Mouse (Mus musculus) ES-Bruce4 (cell line): Measurements from ENCODE around the gene Lpin1. TPM values are rescaled to one million over a fixed set of nuclear protein-coding genes. Genes with fewer than 3 reads are reported as not detected.

Source experiments
- H3K27ac ChIP-seq: 2 replicates; pipeline ENCODE4 v1.5.1; 2012; ENCODE audit warnings: low read length, inconsistent platforms; ENCODE audit not compliant: insufficient read depth
- H3K27me3 ChIP-seq: 2 replicates; pipeline ENCODE4 v1.6.1; 2012; ENCODE audit warnings: mild to moderate bottlenecking, low read length, inconsistent platforms; ENCODE audit not compliant: control insufficient read depth, poor library complexity, insufficient read depth, severe bottlenecking
- H3K36me3 ChIP-seq: 2 replicates; pipeline ENCODE4 v1.6.1; 2012; ENCODE audit warnings: inconsistent platforms, mild to moderate bottlenecking, low read length, moderate library complexity; ENCODE audit not compliant: control insufficient read depth, poor library complexity, insufficient read depth, severe bottlenecking
- H3K4me1 ChIP-seq: one replicate; pipeline ENCODE4 v1.8.1; 2011; ENCODE audit warnings: low read length; ENCODE audit not compliant: control insufficient read depth, insufficient read depth
- H3K4me3 ChIP-seq: 2 replicates; pipeline ENCODE4 v1.5.1; 2011; ENCODE audit warnings: low read depth, mild to moderate bottlenecking, low read length
- H3K9ac ChIP-seq: 2 replicates; pipeline ENCODE4 v1.6.1; 2012; ENCODE audit warnings: low read depth, mild to moderate bottlenecking, inconsistent platforms; ENCODE audit not compliant: poor library complexity, severe bottlenecking
- H3K9me3 ChIP-seq: replicated peaks from 2 replicates; pipeline ENCODE4 v1.6.1; 2012; ENCODE audit warnings: mild to moderate bottlenecking, low read length, inconsistent platforms; ENCODE audit not compliant: control insufficient read depth, poor library complexity, insufficient read depth, severe bottlenecking
- CTCF ChIP-seq: IDR thresholded peaks from one replicate; pipeline ENCODE4 v1.8.1; 2011; ENCODE audit warnings: low read depth, low read length
- EP300 ChIP-seq: IDR thresholded peaks from 2 replicates; pipeline ENCODE4 v1.6.1; 2011; ENCODE audit warnings: low read depth, low read length; ENCODE audit not compliant: insufficient read depth
- POLR2A ChIP-seq: IDR thresholded peaks from one replicate; pipeline ENCODE4 v1.8.1; 2011; ENCODE audit warnings: low read length; ENCODE audit not compliant: insufficient read depth
- polyA plus RNA-seq: library from polyadenylated mRNA; stranded (reverse); fragments of >200 nt; gene quantifications from 2 replicates; pipeline ENCODE4 v1.2.4, GENCODE M21; 2011; ENCODE audit warnings: low read depth; ENCODE audit not compliant: missing spikeins, insufficient read depth, insufficient read length

Lpin1 gene
- polyA plus RNA-seq, 1 experiment, result 33.3 TPM

- H3K27me3 ChIP-seq, result no peaks in the 10 kb centered on the region
- H3K4me3 ChIP-seq, result no peak overlapping the region
- H3K36me3 ChIP-seq, result no peaks in the 10 kb centered on the region
- TF ChIP-seq POLR2A (no peak), EP300 (no peak), CTCF (no peak)
- no peak overlapping the region for H3K27ac ChIP-seq
- H3K9me3 ChIP-seq, result no peaks in the 10 kb centered on the region
- no peak overlapping the region for H3K9ac ChIP-seq
- no peaks in the 10 kb centered on the region for H3K4me1 ChIP-seq
Measured at GRCm38 (mm10) chr12:16531956-16532859, 78.6 kb downstream of the Lpin1 start.

- Histone ChIP-seq H3K27ac (no peak overlapping the region), H3K4me3 (no peak overlapping the region), H3K9me3 (no peaks in the 10 kb centered on the region), H3K27me3 (no peaks in the 10 kb centered on the region), H3K36me3 (no peaks in the 10 kb centered on the region), H3K4me1 (no peaks in the 10 kb centered on the region), H3K9ac (no peak overlapping the region)
- TF ChIP-seq CTCF, result no peak
- TF ChIP-seq POLR2A, result no peak
- no peak for TF ChIP-seq EP300
Measured at GRCm38 (mm10) chr12:16528650-16529049, 82.1 kb downstream of the Lpin1 start.

- no peak overlapping the region for H3K9ac ChIP-seq
- no peaks in the 10 kb centered on the region for H3K9me3 ChIP-seq
- no peak overlapping the region for H3K27ac ChIP-seq
- no peaks in the 10 kb centered on the region for H3K4me1 ChIP-seq
- TF ChIP-seq CTCF (no peak), POLR2A (no peak)
- H3K27me3 ChIP-seq, result no peaks in the 10 kb centered on the region
- H3K36me3 ChIP-seq, result no peaks in the 10 kb centered on the region
- H3K4me3 ChIP-seq, result no peak overlapping the region
Measured at GRCm38 (mm10) chr12:16527941-16528340, 82.8 kb downstream of the Lpin1 start.

GRCm38 (mm10) chr12:16526862-16527261 lies 83.9 kb downstream of the Lpin1 start:
- Histone ChIP-seq H3K27ac (no peak overlapping the region), H3K4me3 (no peak overlapping the region), H3K36me3 (no peaks in the 10 kb centered on the region), H3K27me3 (no peaks in the 10 kb centered on the region), H3K9me3 (no peaks in the 10 kb centered on the region), H3K4me1 (no peaks in the 10 kb centered on the region), H3K9ac (no peak overlapping the region)
- TF ChIP-seq POLR2A, result no peak
- no peak for TF ChIP-seq CTCF
- TF ChIP-seq EP300, result no peak

- no peaks in the 10 kb centered on the region for H3K9me3 ChIP-seq
- H3K9ac ChIP-seq, result no peak overlapping the region
- TF ChIP-seq CTCF, result no peak
- TF ChIP-seq POLR2A, result no peak
- no peak for TF ChIP-seq EP300
Measured at GRCm38 (mm10) chr12:16526134-16526533, 84.6 kb downstream of the Lpin1 start.

GRCm38 (mm10) chr12:16515183-16515582 lies 95.6 kb downstream of the Lpin1 start:
- H3K36me3 ChIP-seq, result no peaks in the 10 kb centered on the region
- no peak overlapping the region for H3K9ac ChIP-seq
- H3K27me3 ChIP-seq, result no peaks in the 10 kb centered on the region
- H3K9me3 ChIP-seq, result no peaks in the 10 kb centered on the region
- no peak overlapping the region for H3K27ac ChIP-seq
- TF ChIP-seq CTCF, result no peak
- no peak for TF ChIP-seq EP300
- TF ChIP-seq POLR2A, result no peak
- H3K4me3 ChIP-seq, result no peak overlapping the region
- no peaks in the 10 kb centered on the region for H3K4me1 ChIP-seq

More at GRCm38 (mm10) chr12:16526134-16526533, 84.6 kb downstream of the Lpin1 start:
- no peaks in the 10 kb centered on the region for H3K27me3 ChIP-seq
- H3K4me3 ChIP-seq, result no peak overlapping the region
- H3K36me3 ChIP-seq, result no peaks in the 10 kb centered on the region
- H3K27ac ChIP-seq, result no peak overlapping the region
- no peaks in the 10 kb centered on the region for H3K4me1 ChIP-seq
